Mouse (Mus musculus): ENCODE measurements around the gene Ddx55. TPM values are rescaled to one million over a fixed set of nuclear protein-coding genes. Genes with fewer than 3 reads are reported as not detected.
A peak's percentile ranks its signal among the peaks of the same experiment; 100 is the strongest.
"Not testable (repeated sequence)": the region's sequence is repeated elsewhere in the genome, so short reads cannot be mapped to it uniquely, and the experiment has no call there.

Gene Ddx55
- polyA plus RNA-seq, 1 experiment from 2014 or later = 30.5 TPM

GRCm38 (mm10) chr5:124532451-124532850, 20.2 kb upstream of the Ddx55 start:
- Histone ChIP-seq H3K27ac (ENCODE audit: low read length) (no peak overlapping the region), H3K9ac (replicated peaks; ENCODE audit: low read depth, low read length) (no peak overlapping the region), H3K9me3 (ENCODE audit: control insufficient read depth, low read length) (no peaks in the 10 kb centered on the region), H3K27me3 (replicated peaks; ENCODE audit: control insufficient read depth, insufficient read depth, low read length) (no peaks in the 10 kb centered on the region; the same call in 1 of the 2 replicates), H3K4me3 (replicated peaks; ENCODE audit: low read length) (no peak overlapping the region), H3K4me1 (replicated peaks; ENCODE audit: control insufficient read depth, insufficient read depth, low read length) (peaks cover 34% of the 10 kb centered on the region), H3K4me2 (ENCODE audit: low read length) (no peak overlapping the region), H3K36me3 (ENCODE audit: control insufficient read depth, insufficient read depth) (no peaks in the 10 kb centered on the region)
- WGBS = 32% methylated on average over 7 of the region's 7 CpGs
- no peak for ATAC-seq

GRCm38 (mm10) chr5:124535016-124535415, 17.6 kb upstream of the Ddx55 start:
- 75% methylated on average over 5 of the region's 5 CpGs for WGBS
- Histone ChIP-seq H3K9me3 (ENCODE audit: control insufficient read depth, low read length) (no peaks in the 10 kb centered on the region), H3K27me3 (replicated peaks; ENCODE audit: control insufficient read depth, insufficient read depth, low read length) (no peaks in the 10 kb centered on the region; the same call in 1 of the 2 replicates), H3K4me3 (replicated peaks; ENCODE audit: low read length) (no peak overlapping the region), H3K4me1 (replicated peaks; ENCODE audit: control insufficient read depth, insufficient read depth, low read length) (peaks cover 15% of the 10 kb centered on the region), H3K27ac (ENCODE audit: low read length) (no peak overlapping the region), H3K4me2 (ENCODE audit: low read length) (no peak overlapping the region), H3K9ac (replicated peaks; ENCODE audit: low read depth, low read length) (no peak overlapping the region), H3K36me3 (ENCODE audit: control insufficient read depth, insufficient read depth) (no peaks in the 10 kb centered on the region)
- ATAC-seq = no peak

- no peak overlapping the region for H3K27ac ChIP-seq (ENCODE audit: low read length)
- H3K9me3 ChIP-seq (ENCODE audit: control insufficient read depth, low read length) = no peaks in the 10 kb centered on the region
- WGBS = 5% methylated on average over 17 of the region's 17 CpGs
- no peaks in the 10 kb centered on the region; the same call in 1 of the 2 replicates for H3K27me3 ChIP-seq (replicated peaks; ENCODE audit: control insufficient read depth, insufficient read depth, low read length)
- no peaks in the 10 kb centered on the region for H3K36me3 ChIP-seq (ENCODE audit: control insufficient read depth, insufficient read depth)
- no peak for ATAC-seq
- no peak overlapping the region for H3K9ac ChIP-seq (replicated peaks; ENCODE audit: low read depth, low read length)
- peaks cover 9% of the 10 kb centered on the region for H3K4me1 ChIP-seq (replicated peaks; ENCODE audit: control insufficient read depth, insufficient read depth, low read length)
- H3K4me3 ChIP-seq (replicated peaks; ENCODE audit: low read length) = no peak overlapping the region
- H3K4me2 ChIP-seq (ENCODE audit: low read length) = no peak overlapping the region
Measured at GRCm38 (mm10) chr5:124536776-124537175, 15.9 kb upstream of the Ddx55 start.

DNA sequence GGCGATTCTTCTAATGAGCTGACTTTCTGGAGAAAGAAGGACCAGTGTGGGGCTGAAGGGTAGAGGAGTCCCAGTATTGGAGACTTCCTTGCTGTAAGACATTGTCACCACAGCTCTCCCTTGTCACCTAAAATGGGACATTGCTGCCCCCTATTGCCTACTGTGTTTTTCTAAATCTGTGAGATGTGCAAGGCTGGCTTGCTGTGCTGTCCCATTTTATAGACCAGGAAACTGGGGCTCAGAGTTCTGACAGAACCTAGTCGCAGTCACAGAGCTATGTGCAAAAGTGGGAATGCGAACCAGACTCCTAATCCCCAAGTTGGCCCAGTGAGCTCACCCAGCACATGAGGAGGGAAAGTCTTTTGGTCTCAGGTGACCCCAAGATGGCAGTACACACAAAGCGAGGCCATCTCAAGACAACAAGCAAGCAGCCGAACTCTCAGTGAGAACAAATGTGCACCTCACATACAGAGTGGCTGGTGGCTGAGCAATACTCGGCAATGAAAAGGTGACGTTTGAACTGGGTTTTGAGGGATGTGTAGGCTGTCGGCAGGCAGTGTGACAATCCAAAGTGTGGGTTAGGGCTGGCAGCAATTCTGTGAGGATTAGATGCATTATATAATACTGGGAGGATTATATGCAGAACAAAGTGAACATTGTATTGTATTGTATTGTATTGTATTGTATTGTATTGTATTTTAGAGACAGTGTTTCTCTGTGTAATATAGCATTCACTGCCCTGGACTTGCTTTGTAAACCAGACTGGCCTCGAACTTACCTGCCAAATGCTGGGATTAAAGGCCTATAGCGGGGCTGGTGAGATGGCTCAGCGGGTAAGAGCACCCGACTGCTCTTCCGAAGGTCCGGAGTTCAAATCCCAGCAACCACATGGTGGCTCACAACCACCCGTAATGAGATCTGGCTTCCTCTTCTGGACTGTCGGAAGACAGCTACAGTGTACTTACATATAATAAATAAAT, 13.6 kb upstream of the Ddx55 start:
- H3K36me3 ChIP-seq (ENCODE audit: control insufficient read depth, insufficient read depth) = peaks cover 3% of the 10 kb centered on the region; the same call in 1 of the 2 replicates
- no peak overlapping the region for H3K4me3 ChIP-seq (replicated peaks; ENCODE audit: low read length)
- no peaks in the 10 kb centered on the region; the same call in 1 of the 2 replicates for H3K27me3 ChIP-seq (replicated peaks; ENCODE audit: control insufficient read depth, insufficient read depth, low read length)
- H3K4me2 ChIP-seq (ENCODE audit: low read length) = no peak overlapping the region
- no peak overlapping the region for H3K9ac ChIP-seq (replicated peaks; ENCODE audit: low read depth, low read length)
- ATAC-seq = no peak
- peaks cover 14% of the 10 kb centered on the region for H3K4me1 ChIP-seq (replicated peaks; ENCODE audit: control insufficient read depth, insufficient read depth, low read length)
- H3K9me3 ChIP-seq (ENCODE audit: control insufficient read depth, low read length) = no peaks in the 10 kb centered on the region
- no peak overlapping the region for H3K27ac ChIP-seq (ENCODE audit: low read length)
- 73% methylated on average over 14 of the region's 16 CpGs for WGBS

GRCm38 (mm10) chr5:124539905-124540304, 12.8 kb upstream of the Ddx55 start:
- H3K4me3 ChIP-seq (replicated peaks; ENCODE audit: low read length) = peak overlapping the region; percentile 92
- H3K4me2 ChIP-seq (ENCODE audit: low read length) = peak overlapping the region; percentile 49
- no peaks in the 10 kb centered on the region; the same call in 1 of the 2 replicates for H3K27me3 ChIP-seq (replicated peaks; ENCODE audit: control insufficient read depth, insufficient read depth, low read length)
- H3K4me1 ChIP-seq (replicated peaks; ENCODE audit: control insufficient read depth, insufficient read depth, low read length) = peaks cover 14% of the 10 kb centered on the region
- H3K27ac ChIP-seq (ENCODE audit: low read length) = peak overlapping the region; percentile 77; the same call in 1 of the 2 replicates
- no peaks in the 10 kb centered on the region for H3K9me3 ChIP-seq (ENCODE audit: control insufficient read depth, low read length)
- peaks cover 8% of the 10 kb centered on the region; the same call in 1 of the 2 replicates for H3K36me3 ChIP-seq (ENCODE audit: control insufficient read depth, insufficient read depth)
- 77% methylated on average over 4 of the region's 4 CpGs for WGBS
- no peak for ATAC-seq
- peak overlapping the region; percentile 61; the same call in 1 of the 2 replicates for H3K9ac ChIP-seq (replicated peaks; ENCODE audit: low read depth, low read length)

- ATAC-seq = peak; percentile 96
- H3K9me3 ChIP-seq (ENCODE audit: control insufficient read depth, low read length) = no peaks in the 10 kb centered on the region
- peak within 1 kb of the TSS; percentile 92 for H3K4me3 ChIP-seq (replicated peaks; ENCODE audit: low read length)
- peak within 1 kb of the TSS; percentile 77 for H3K27ac ChIP-seq (ENCODE audit: low read length)
- H3K4me2 ChIP-seq (ENCODE audit: low read length) = peak within 1 kb of the TSS; percentile 92
- peaks cover 12% of the 10 kb centered on the region; the same call in 1 of the 2 replicates for H3K36me3 ChIP-seq (ENCODE audit: control insufficient read depth, insufficient read depth)
- under 1% methylated on average over 32 of the region's 35 CpGs for WGBS
- H3K9ac ChIP-seq (replicated peaks; ENCODE audit: low read depth, low read length) = peak within 1 kb of the TSS; percentile 78
- no peaks in the 10 kb centered on the region; the same call in 1 of the 2 replicates for H3K27me3 ChIP-seq (replicated peaks; ENCODE audit: control insufficient read depth, insufficient read depth, low read length)
- peaks cover 14% of the 10 kb centered on the region for H3K4me1 ChIP-seq (replicated peaks; ENCODE audit: control insufficient read depth, insufficient read depth, low read length)
Measured at GRCm38 (mm10) chr5:124540383-124540786, 12.3 kb upstream of the Ddx55 start, which contains the start of gene Tmed2. Gene Tmed2 (plus strand): TSS chr5:124540695.

GRCm38 (mm10) chr5:124540905-124541601, 11.6 kb upstream of the Ddx55 start:
- Histone ChIP-seq H3K36me3 (ENCODE audit: control insufficient read depth, insufficient read depth) (peaks cover 12% of the 10 kb centered on the region; the same call in 1 of the 2 replicates), H3K27me3 (replicated peaks; ENCODE audit: control insufficient read depth, insufficient read depth, low read length) (no peaks in the 10 kb centered on the region), H3K9me3 (ENCODE audit: control insufficient read depth, low read length) (no peaks in the 10 kb centered on the region), H3K4me2 (ENCODE audit: low read length) (peak overlapping the region; percentile 92), H3K9ac (replicated peaks; ENCODE audit: low read depth, low read length) (peak overlapping the region; percentile 78), H3K27ac (ENCODE audit: low read length) (peak overlapping the region; percentile 61), H3K4me1 (replicated peaks; ENCODE audit: control insufficient read depth, insufficient read depth, low read length) (peaks cover 14% of the 10 kb centered on the region), H3K4me3 (replicated peaks; ENCODE audit: low read length) (peak overlapping the region; percentile 92)
- WGBS = 0% methylated on average over 49 of the region's 89 CpGs
- ATAC-seq = peak; percentile 69

DNA sequence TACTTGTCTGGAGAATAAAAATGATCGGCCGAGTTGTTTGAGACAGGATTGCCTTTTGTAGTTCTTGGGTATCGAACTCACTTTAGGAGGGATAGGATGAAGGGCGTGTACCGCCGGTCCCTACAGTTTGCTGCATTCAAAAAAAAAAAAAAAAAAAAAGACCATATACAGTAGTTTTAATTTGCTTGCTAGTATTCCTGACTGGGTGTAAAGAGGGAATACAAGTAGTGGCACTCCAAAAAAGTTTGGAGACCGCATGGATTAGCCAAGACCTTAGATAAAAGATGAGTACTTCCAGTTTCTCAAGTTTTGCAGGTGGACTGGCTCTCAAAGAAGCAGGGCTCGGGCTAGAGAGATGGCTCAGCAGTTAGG, 11.1 kb upstream of the Ddx55 start:
- H3K9me3 ChIP-seq (ENCODE audit: control insufficient read depth, low read length) = no peaks in the 10 kb centered on the region
- WGBS = 12% methylated on average over 8 of the region's 8 CpGs
- peaks cover 17% of the 10 kb centered on the region; the same call in 1 of the 2 replicates for H3K36me3 ChIP-seq (ENCODE audit: control insufficient read depth, insufficient read depth)
- H3K27me3 ChIP-seq (replicated peaks; ENCODE audit: control insufficient read depth, insufficient read depth, low read length) = no peaks in the 10 kb centered on the region
- H3K4me3 ChIP-seq (replicated peaks; ENCODE audit: low read length) = peak overlapping the region; percentile 92
- peaks cover 14% of the 10 kb centered on the region for H3K4me1 ChIP-seq (replicated peaks; ENCODE audit: control insufficient read depth, insufficient read depth, low read length)
- H3K9ac ChIP-seq (replicated peaks; ENCODE audit: low read depth, low read length) = peak overlapping the region; percentile 78
- H3K27ac ChIP-seq (ENCODE audit: low read length) = no peak overlapping the region
- no peak for ATAC-seq
- H3K4me2 ChIP-seq (ENCODE audit: low read length) = peak overlapping the region; percentile 92

- WGBS = 93% methylated on average over 4 of the region's 4 CpGs
- not testable (repeated sequence) for H3K4me2 ChIP-seq (ENCODE audit: low read length); H3K9ac ChIP-seq (replicated peaks; ENCODE audit: low read depth, low read length); H3K4me3 ChIP-seq (replicated peaks; ENCODE audit: low read length); ATAC-seq; H3K27ac ChIP-seq (ENCODE audit: low read length); H3K27me3 ChIP-seq (replicated peaks; ENCODE audit: control insufficient read depth, insufficient read depth, low read length); H3K9me3 ChIP-seq (ENCODE audit: control insufficient read depth, low read length)
- Histone ChIP-seq H3K36me3 (ENCODE audit: control insufficient read depth, insufficient read depth) (peaks cover 13% of the 10 kb centered on the region), H3K4me1 (replicated peaks; ENCODE audit: control insufficient read depth, insufficient read depth, low read length) (peaks cover 14% of the 10 kb centered on the region)
Measured at GRCm38 (mm10) chr5:124550737-124551136, 1.9 kb upstream of the Ddx55 start.

Data from forebrain, embryonic 16.5 days (tissue).